Mouse (Mus musculus) liver, embryonic 14.5 days (tissue): ENCODE data around the gene Vegfa.

Source experiments
- CTCF ChIP-seq: IDR thresholded peaks from 2 replicates; pipeline ENCODE4 v1.5.1; 2016; ENCODE audit warnings: antibody characterized with exemption, low read depth, control low read depth
- EP300 ChIP-seq: IDR thresholded peaks from 2 replicates; pipeline ENCODE4 v1.6.1; 2016; ENCODE audit warnings: antibody characterized with exemption, low read depth

GRCm38 (mm10) chr17:46060253-46060652 is 28.1 kb upstream of the Vegfa start:
- TF ChIP-seq CTCF: no peak
- TF ChIP-seq EP300: no peak
